Mouse (Mus musculus) cerebellum, adult 2 months (tissue): ENCODE results near the gene Fscn2. TPM values are rescaled to one million over a fixed set of nuclear protein-coding genes. Genes with fewer than 3 reads are reported as not detected.
"Not testable (repeated sequence)": the region's sequence is repeated elsewhere in the genome, so short reads cannot be mapped to it uniquely, and the experiment has no call there.

Source experiments
- DNase-seq, 2 experiments: peaks; one replicate each; pipeline ENCODE4 v3.0.0; 2021
- H3K27ac ChIP-seq: fragments of 200-500 bp; 2 replicates; pipeline ENCODE4 v1.5.1; 2012; ENCODE audit warnings: low read length, control low read depth, inconsistent platforms; ENCODE audit not compliant: insufficient read depth
- H3K27me3 ChIP-seq: fragments of 200-500 bp; 2 replicates; pipeline ENCODE4 v1.6.1; 2012; ENCODE audit warnings: inconsistent platforms, mild to moderate bottlenecking, low read length, moderate library complexity; ENCODE audit not compliant: control insufficient read depth, insufficient read depth
- H3K4me1 ChIP-seq: fragments of 200-500 bp; 2 replicates; pipeline ENCODE4 v1.6.1; 2011; ENCODE audit warnings: low read length; ENCODE audit not compliant: control insufficient read depth, insufficient read depth
- H3K4me3 ChIP-seq: fragments of 200-500 bp; replicated peaks from 2 replicates; pipeline ENCODE3; 2011; ENCODE audit warnings: mild to moderate bottlenecking, low read depth, low read length, control low read depth; ENCODE audit not compliant: insufficient read depth
- CTCF ChIP-seq: fragments of 200-500 bp; IDR thresholded peaks from 2 replicates; pipeline ENCODE4 v1.5.1; 2011; ENCODE audit warnings: low read depth, mild to moderate bottlenecking, control low read depth, low read length, moderate library complexity, borderline replicate concordance; ENCODE audit not compliant: insufficient read depth
- POLR2A ChIP-seq: fragments of 200-500 bp; IDR thresholded peaks from 2 replicates; pipeline ENCODE4 v1.6.1; 2011; ENCODE audit warnings: low read length, control low read depth, borderline replicate concordance; ENCODE audit not compliant: insufficient read depth
- WGBS: fragments of 180-500 bp; shearing (Covaris S2); methylation state at CpG from one replicate; pipeline ENCODE4 v1.1.7; 2018; 5-methylcytosine and 5-hydroxymethylcytosine counted together
- polyA plus RNA-seq: library from polyadenylated mRNA; depleted of rRNA; stranded (reverse); fragments of >200 nt; gene quantifications from 2 replicates; pipeline ENCODE4 v1.2.3, GENCODE M21; 2012

Gene Fscn2
- polyA plus RNA-seq, 1 experiment, result not detected

DNA sequence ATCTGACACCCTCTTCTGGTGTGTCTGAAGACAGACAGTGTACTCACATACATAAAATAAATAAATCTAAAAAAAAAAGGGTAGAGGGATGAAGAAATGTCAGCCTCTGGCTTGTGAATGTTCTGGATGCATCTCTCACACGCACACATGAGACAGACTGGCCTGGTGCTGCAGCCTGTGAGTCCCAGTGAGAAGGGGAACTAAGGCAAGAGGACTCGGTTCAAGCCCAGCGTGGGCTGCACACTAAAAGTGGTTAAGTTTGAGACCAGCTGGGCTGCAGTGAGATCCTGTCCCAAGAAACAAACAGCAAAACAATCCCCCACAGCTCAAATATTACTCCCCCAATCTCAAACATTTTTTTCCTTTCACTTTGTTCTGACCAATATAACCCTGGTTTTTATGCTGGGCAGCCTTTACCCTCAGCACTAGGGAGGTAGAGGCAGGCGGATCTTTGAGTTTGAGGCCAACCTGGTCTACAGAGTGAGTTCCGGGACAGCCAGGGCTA is 18.6 kb upstream of the Fscn2 start:
- DNase-seq, result no peak
- no peaks in the 10 kb centered on the region for H3K27me3 ChIP-seq
- H3K4me3 ChIP-seq, result no peak overlapping the region
- TF ChIP-seq POLR2A, result no peak
- TF ChIP-seq CTCF, result no peak
- H3K4me1 ChIP-seq, result peaks cover 2% of the 10 kb centered on the region
- WGBS, result 95% methylated on average over 5 of the region's 5 CpGs
- H3K27ac ChIP-seq, result no peak overlapping the region

DNA sequence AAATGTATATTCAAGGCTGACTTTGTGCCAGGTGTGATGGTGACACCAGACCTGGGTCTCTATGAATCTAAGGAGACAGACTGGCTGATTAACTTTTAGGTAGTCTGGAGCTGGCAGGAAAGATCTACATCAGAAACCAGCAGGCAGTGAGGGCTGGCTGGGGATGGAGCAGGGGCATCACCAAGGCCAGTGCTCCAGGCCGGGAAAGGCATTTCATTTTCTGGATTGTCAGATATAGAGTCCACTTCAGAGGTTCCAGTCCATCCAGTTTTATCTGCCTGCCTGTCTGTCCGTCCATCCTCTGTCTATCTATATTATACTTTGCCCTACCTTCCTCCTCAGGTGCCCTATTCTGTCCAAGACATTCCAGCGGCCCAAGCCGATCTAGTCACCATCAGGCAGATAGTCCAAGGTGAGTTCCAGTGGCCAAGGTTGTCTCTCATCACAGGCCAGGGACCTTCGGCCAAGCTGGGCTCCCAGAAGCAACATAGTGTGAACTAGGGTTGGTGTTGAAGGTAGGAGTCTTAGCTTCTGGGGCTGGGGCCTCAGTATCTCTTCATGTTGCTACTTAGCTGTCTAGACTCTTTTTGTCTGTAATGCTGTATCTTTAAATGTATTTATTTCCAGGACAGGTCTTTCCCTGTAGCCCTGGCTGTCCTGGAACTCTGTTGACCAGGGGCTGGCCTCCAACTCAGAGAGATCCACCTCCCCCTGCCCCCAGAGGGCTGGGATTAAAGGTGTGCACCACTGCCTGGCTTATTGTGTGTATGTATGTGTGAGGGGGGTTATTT is 17.6 kb upstream of the Fscn2 start:
- DNase-seq, result no peak
- no peaks in the 10 kb centered on the region for H3K27me3 ChIP-seq
- TF ChIP-seq POLR2A (no peak), CTCF (no peak)
- peaks cover 2% of the 10 kb centered on the region for H3K4me1 ChIP-seq
- no peak overlapping the region for H3K27ac ChIP-seq
- no peak overlapping the region for H3K4me3 ChIP-seq
- 82% methylated on average over 5 of the region's 5 CpGs for WGBS

DNA sequence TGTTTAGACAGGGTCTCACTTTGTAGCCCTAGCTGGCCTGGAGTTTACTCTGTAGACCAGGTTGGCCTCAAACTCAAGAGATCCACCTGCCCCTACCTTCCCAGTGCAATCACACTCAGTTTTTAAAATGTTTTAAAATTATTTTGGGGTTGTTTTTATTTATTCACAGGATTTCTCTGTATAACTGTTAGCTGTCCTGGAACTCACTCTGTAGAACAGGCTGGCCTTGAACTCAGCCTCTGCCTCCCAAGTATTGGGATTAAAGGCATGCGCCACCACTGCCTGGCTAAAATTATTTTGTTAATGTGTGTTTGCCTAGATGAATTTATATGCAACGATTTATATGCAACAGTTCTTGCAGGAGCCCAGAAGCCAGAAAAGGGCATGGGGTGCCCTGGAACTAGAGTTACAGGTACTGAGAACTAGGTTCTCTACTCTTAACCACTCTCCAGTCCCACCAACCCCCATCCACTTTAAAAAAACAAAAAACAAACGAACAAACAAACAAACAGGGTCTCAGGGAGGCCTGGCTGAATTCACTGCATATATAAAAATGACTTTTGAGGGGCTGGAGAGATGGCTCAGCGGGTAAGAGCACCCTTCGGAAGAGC is 16.9 kb upstream of the Fscn2 start:
- H3K27ac ChIP-seq, result no peak overlapping the region
- H3K4me1 ChIP-seq, result peaks cover 8% of the 10 kb centered on the region
- no peak for DNase-seq
- H3K27me3 ChIP-seq, result no peaks in the 10 kb centered on the region
- TF ChIP-seq CTCF, result no peak
- no peak for TF ChIP-seq POLR2A
- 68% methylated on average over 5 of the region's 5 CpGs for WGBS
- no peak overlapping the region for H3K4me3 ChIP-seq

DNA sequence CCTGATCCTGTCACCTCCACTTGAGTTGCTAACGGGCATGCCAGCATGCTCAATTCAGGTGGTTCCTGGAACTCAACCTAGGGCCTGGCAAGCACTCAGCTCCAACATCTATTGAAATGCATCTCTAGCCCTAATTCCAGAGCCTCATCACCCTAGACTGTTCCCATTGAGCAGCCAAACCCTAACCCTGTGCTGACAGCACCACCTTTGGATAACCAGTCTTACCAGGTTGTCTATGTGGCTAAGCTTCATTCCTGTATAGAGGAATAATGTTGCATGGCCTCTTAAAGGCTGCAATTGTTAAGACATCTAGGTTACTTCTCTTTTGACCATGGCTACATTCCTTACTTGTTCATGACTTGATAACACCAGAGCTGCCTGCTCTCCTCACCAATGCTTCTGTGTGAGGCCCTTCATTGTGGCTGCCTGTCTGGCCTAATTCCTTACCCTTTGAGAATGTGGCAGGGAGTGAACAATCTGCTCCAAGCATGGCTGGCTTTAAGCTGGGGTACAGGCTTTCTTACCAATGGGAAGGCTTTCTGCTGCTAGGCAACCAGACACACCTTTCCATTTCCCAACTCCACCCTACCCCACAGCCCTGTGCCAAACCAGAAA is 16.2 kb upstream of the Fscn2 start:
- no peak for DNase-seq
- Histone ChIP-seq H3K27ac (no peak overlapping the region), H3K4me3 (no peak overlapping the region), H3K27me3 (no peaks in the 10 kb centered on the region), H3K4me1 (peaks cover 11% of the 10 kb centered on the region)
- 72% methylated on average over 1 of the region's 1 CpGs for WGBS
- TF ChIP-seq CTCF, result no peak
- TF ChIP-seq POLR2A, result 0 out of 2 replicates have a peak, but pooled peaks have one; percentile 14

DNA sequence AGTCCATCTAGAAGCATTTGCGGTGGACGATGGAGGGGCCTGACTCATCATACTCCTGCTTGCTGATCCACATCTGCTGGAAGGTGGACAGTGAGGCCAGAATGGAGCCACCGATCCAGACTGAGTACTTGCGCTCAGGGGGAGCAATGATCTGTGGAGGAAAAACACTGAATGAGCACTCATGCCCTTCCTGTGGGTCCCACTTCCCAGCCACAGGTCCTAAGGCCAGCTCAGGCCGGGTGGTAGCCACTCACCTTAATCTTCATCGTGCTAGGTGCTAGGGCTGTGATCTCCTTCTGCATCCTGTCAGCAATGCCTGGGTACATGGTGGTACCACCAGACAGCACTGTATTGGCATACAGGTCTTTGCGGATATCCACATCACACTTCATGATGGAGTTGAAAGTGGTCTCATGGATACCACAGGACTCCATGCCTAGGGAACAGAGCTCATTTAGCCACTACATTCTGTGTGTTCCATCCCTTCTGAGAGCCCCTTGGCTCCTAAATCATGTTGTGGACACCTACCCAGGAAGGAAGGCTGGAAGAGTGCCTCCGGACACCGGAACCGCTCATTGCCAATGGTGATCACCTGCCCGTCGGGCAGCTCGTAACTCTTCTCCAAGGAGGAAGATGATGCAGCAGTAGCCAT is 14.8 kb upstream of the Fscn2 start:
- H3K27ac ChIP-seq, H3K27me3 ChIP-seq: not testable (repeated sequence)
- WGBS, result 13% methylated on average over 11 of the region's 13 CpGs
- DNase-seq, result peak in 1 of 2 experiments; percentile 27
- peaks cover 11% of the 10 kb centered on the region for H3K4me1 ChIP-seq
- peak overlapping the region; percentile 6 for H3K4me3 ChIP-seq

DNA sequence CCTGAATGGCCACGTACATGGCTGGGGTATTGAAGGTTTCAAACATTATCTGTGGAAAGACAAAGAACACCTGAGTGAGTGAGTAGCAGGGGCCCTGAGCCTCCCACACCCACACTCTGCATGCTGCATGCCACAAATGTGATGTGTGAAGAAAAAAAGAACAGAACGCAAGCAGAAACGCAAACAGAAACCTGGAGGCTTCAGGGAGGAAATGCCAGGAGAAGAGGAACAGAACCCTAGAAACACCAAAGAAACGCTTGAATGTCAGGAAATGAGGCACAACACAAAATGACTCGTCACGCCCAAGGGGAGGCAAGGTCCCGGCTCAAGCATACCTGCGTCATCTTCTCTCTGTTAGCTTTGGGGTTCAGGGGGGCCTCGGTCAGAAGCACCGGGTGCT is 14.0 kb upstream of the Fscn2 start:
- peak overlapping the region; percentile 75 for H3K4me3 ChIP-seq
- DNase-seq, result peak in 1 of 2 experiments; percentile 43
- peaks cover 11% of the 10 kb centered on the region for H3K4me1 ChIP-seq
- H3K27me3 ChIP-seq, result no peaks in the 10 kb centered on the region
- H3K27ac ChIP-seq, result 0 out of 2 replicates have a peak overlapping the region, but pooled peaks have one; percentile 90
- TF ChIP-seq POLR2A (no peak), CTCF (no peak)
- 4% methylated on average over 10 of the region's 10 CpGs for WGBS

DNA sequence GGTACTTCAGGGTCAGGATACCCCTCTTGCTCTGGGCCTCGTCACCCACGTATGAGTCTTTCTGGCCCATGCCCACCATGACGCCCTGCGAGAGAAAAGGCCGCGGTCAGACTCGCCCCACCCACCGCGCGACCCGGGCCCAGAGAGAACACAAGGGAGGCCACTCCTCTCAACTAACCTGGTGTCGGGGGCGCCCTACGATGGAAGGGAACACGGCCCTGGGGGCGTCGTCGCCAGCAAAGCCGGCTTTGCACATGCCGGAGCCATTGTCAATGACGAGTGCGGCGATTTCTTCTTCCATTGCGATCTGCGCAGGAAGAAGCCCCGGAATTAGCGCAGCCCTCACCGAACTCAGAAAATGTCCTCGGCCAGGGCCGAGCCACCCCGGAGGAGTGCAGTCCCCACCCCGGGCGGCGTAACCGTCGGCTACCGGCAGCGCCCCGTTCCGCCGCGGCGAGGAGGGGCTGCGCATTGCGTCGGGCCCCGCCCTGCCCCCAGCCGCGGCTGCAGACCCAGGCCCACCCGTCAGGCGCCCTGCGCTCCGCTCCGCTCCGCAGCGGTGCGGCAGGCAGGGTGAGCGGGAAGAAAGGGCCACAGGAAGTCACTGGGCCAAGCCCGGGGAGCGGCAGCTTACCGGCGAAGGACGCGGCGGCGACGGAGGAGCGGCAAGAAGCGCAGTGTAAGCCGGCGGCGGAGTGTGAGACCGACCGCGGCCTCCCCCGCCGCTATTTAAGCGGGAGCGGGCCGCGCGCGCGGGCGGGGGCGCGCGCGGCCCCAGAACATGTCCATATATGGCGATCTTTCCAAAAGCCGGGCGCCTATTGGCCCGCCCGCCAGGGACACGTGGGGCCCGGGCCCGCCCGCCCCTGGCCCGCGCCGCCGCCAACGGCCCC is 13.3 kb upstream of the Fscn2 start, which contains the start of gene Actg1:
Actg1 (minus strand) TSS at position 752 of the 893 bp plus-strand sequence.
- peak within 1 kb of the TSS; percentile 93 for H3K4me3 ChIP-seq
- H3K27ac ChIP-seq, result peak within 1 kb of the TSS; percentile 95
- no peaks in the 10 kb centered on the region for H3K27me3 ChIP-seq
- TF ChIP-seq CTCF (no peak), POLR2A (peak; percentile 91)
- WGBS, result 1% methylated on average over 97 of the region's 103 CpGs
- DNase-seq, result peak; percentile 85 to 89
- H3K4me1 ChIP-seq, result peaks cover 16% of the 10 kb centered on the region
